Mouse (Mus musculus): ENCODE data around the gene Tsfm. TPM values are rescaled to one million over a fixed set of nuclear protein-coding genes. Genes with fewer than 3 reads are reported as not detected.
A peak's percentile ranks its signal among the peaks of the same experiment; 100 is the strongest.
"Not testable (repeated sequence)": the region's sequence is repeated elsewhere in the genome, so short reads cannot be mapped to it uniquely, and the experiment has no call there.

The Tsfm gene
- polyA plus RNA-seq (2015; fragmentation: Nextera tagmentation; extraction: Ambion mirVana) = 74.7 and 78.4 TPM in 2 replicates

GRCm38 (mm10) chr10:127030336-127031296, at the start of gene Tsfm:
TSS of gene Tsfm (minus strand) at chr10:127030840.
- 5% methylated on average over 56 of the region's 56 CpGs for WGBS
- H3K9me3 ChIP-seq (replicated peaks) = no peaks in the 10 kb centered on the region
- peaks cover 32% of the 10 kb centered on the region for H3K36me3 ChIP-seq (ENCODE audit: poor library complexity, severe bottlenecking)
- H3K27ac ChIP-seq = peak within 1 kb of the TSS; percentile 57
- H3K4me1 ChIP-seq = peaks cover 6% of the 10 kb centered on the region
- peak; percentile 91 for ATAC-seq
- peak within 1 kb of the TSS; percentile 92 for H3K4me3 ChIP-seq
- H3K9ac ChIP-seq = peak within 1 kb of the TSS; percentile 92
- peak within 1 kb of the TSS; percentile 91 for H3K4me2 ChIP-seq
- H3K27me3 ChIP-seq = no peaks in the 10 kb centered on the region

GRCm38 (mm10) chr10:127079665-127080391, 49.2 kb upstream of the Tsfm start:
- ATAC-seq = 0 out of 2 replicates have a peak, but pooled peaks have one; percentile 0
- Histone ChIP-seq H3K9me3 (replicated peaks) (no peaks in the 10 kb centered on the region), H3K9ac (peak overlapping the region; percentile 81), H3K27me3 (peaks cover 58% of the 10 kb centered on the region), H3K27ac (no peak overlapping the region; the same call in 1 of the 2 replicates), H3K4me3 (peak overlapping the region; percentile 67), H3K36me3 (ENCODE audit: poor library complexity, severe bottlenecking) (peaks cover 4% of the 10 kb centered on the region; the same call in 1 of the 2 replicates), H3K4me1 (peaks cover 46% of the 10 kb centered on the region), H3K4me2 (peak overlapping the region; percentile 99)
- 2% methylated on average over 69 of the region's 70 CpGs for WGBS

DNA sequence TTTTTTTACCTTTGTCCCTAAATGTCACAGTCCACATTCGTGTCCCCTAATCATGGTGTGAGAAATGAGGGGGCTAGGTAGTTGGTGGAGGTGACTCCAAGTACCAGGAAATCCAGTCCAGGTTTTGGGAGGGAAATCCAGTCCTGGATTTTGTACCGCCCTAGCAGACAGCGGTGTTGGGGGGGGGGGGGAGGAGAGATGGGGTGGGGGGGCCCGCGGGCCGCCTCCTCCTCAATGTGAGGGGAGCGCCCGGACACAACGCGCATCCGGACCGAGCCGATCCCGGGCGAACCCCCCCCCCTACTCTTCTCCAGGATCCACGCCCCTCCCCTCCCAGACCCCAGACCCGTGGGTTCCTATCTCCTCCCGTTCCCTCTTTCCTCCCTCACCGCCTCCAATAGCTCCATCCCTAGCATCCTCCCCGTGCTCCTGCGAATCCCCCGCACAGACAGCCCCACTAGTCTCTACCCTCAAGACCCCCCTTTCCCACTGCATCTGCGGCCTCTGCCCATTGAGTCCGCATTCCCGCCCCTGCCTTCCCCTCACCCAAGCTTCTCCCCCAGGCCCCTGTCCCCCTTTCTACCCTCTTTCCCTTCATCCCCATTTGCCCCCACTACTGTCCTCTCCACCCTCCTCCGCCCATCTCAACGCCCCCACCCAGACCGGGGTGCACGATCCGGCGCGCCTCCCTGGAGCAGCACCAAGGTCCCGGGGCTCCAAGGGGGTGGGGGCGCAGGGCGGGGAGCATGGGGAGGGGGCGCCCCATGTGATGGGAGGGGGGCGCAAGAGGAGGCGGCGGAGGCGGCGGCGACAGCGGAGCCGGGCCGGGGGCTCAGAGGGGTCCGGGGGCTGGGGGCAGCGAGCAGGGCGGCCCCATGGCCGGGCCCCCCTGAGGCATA, 48.3 kb upstream of the Tsfm start:
- Histone ChIP-seq H3K36me3 (ENCODE audit: poor library complexity, severe bottlenecking) (no peaks in the 10 kb centered on the region), H3K27ac (peak overlapping the region; percentile 78), H3K4me2 (peak overlapping the region; percentile 99), H3K4me3 (peak overlapping the region; percentile 67), H3K27me3 (peaks cover 54% of the 10 kb centered on the region), H3K9me3 (replicated peaks) (no peaks in the 10 kb centered on the region), H3K9ac (peak overlapping the region; percentile 81), H3K4me1 (peaks cover 46% of the 10 kb centered on the region)
- peak; percentile 73 for ATAC-seq
- WGBS = under 1% methylated on average over 38 of the region's 49 CpGs

GRCm38 (mm10) chr10:127078001-127078676, 47.5 kb upstream of the Tsfm start:
- peaks cover 49% of the 10 kb centered on the region for H3K27me3 ChIP-seq

DNA sequence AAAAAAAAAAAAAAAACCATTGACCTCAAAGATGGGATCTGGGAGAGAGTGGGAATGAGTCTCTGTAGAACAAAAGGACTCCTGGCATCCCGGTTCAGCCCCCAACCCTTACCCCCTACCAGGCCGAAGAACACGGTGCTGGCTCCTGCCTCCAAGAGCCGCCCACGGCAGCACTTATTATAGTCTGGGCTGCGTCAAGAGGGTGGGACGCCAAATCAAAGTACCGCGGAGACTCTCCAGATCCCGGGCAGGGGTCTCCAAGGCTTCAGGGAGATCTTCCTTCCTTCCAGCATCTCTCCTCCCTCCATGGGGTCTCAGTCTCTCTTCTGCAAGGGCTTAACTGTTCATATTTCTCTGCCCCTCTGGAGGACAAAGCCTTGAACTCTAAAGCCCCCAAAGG, 46.9 kb upstream of the Tsfm start:
- peak overlapping the region; percentile 99 for H3K4me2 ChIP-seq
- no peaks in the 10 kb centered on the region for H3K36me3 ChIP-seq (ENCODE audit: poor library complexity, severe bottlenecking)
- no peaks in the 10 kb centered on the region for H3K9me3 ChIP-seq (replicated peaks)
- WGBS = 2% methylated on average over 10 of the region's 10 CpGs
- peak overlapping the region; percentile 67 for H3K4me3 ChIP-seq
- peak overlapping the region; percentile 55 for H3K9ac ChIP-seq
- peaks cover 43% of the 10 kb centered on the region for H3K27me3 ChIP-seq
- ATAC-seq = no peak
- peaks cover 42% of the 10 kb centered on the region for H3K4me1 ChIP-seq
- H3K27ac ChIP-seq = peak overlapping the region; percentile 59

More at GRCm38 (mm10) chr10:127078001-127078676, 47.5 kb upstream of the Tsfm start:
- no peaks in the 10 kb centered on the region for H3K36me3 ChIP-seq (ENCODE audit: poor library complexity, severe bottlenecking)
- peaks cover 46% of the 10 kb centered on the region for H3K4me1 ChIP-seq
- peak overlapping the region; percentile 99 for H3K4me2 ChIP-seq
- no peaks in the 10 kb centered on the region for H3K9me3 ChIP-seq (replicated peaks)
- H3K9ac ChIP-seq = peak overlapping the region; percentile 81
- peak overlapping the region; percentile 78 for H3K27ac ChIP-seq
- WGBS = under 1% methylated on average over 12 of the region's 12 CpGs
- H3K4me3 ChIP-seq = peak overlapping the region; percentile 67
- peak; percentile 54 for ATAC-seq

DNA sequence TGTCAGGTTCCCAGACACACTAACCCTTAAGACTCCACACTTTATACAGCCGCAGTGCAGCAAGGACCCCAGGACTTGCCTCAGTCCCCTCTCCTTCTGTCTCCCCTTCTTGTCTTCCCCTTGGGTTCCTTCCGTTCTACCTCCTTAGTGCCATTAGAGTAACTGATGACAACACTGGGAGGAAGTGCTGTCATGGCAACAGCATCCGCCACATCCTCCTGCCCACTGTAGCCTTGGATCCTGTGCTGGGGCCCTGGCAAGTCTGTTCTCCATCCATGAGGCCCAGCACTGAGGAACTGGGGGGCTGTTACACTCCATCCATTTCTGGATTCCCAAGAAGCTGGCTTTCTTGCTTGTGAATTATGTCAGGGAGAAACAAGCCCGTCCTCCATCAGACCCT, 45.4 kb upstream of the Tsfm start:
- no peak overlapping the region for H3K4me2 ChIP-seq
- H3K4me3 ChIP-seq = no peak overlapping the region
- H3K4me1 ChIP-seq = peaks cover 32% of the 10 kb centered on the region
- no peaks in the 10 kb centered on the region for H3K36me3 ChIP-seq (ENCODE audit: poor library complexity, severe bottlenecking)
- ATAC-seq = no peak
- H3K27me3 ChIP-seq = peaks cover 29% of the 10 kb centered on the region
- no peak overlapping the region for H3K27ac ChIP-seq
- no peak overlapping the region for H3K9ac ChIP-seq
- H3K9me3 ChIP-seq (replicated peaks) = no peaks in the 10 kb centered on the region
- WGBS = 55% methylated on average over 4 of the region's 4 CpGs

- 77% methylated on average over 8 of the region's 8 CpGs for WGBS
- no peak overlapping the region for H3K4me2 ChIP-seq
- ATAC-seq = no peak
Measured at GRCm38 (mm10) chr10:127075651-127076050, 45.0 kb upstream of the Tsfm start.

GRCm38 (mm10) chr10:127075080-127075479, 44.4 kb upstream of the Tsfm start, which contains the start of gene Agap2:
TSS of gene Agap2 (plus strand) at chr10:127075284.
- Histone ChIP-seq H3K4me3 (no peak within 1 kb of the TSS), H3K4me1 (peaks cover 27% of the 10 kb centered on the region), H3K9ac (no peak within 1 kb of the TSS), H3K27ac (no peak within 1 kb of the TSS), H3K4me2 (no peak within 1 kb of the TSS), H3K27me3 (peaks cover 19% of the 10 kb centered on the region), H3K36me3 (ENCODE audit: poor library complexity, severe bottlenecking) (no peaks in the 10 kb centered on the region), H3K9me3 (replicated peaks) (no peaks in the 10 kb centered on the region)
- 70% methylated on average over 9 of the region's 9 CpGs for WGBS
- no peak for ATAC-seq

More at GRCm38 (mm10) chr10:127075651-127076050, 45.0 kb upstream of the Tsfm start:
- H3K9ac ChIP-seq = no peak overlapping the region
- H3K27ac ChIP-seq = no peak overlapping the region
- no peaks in the 10 kb centered on the region for H3K9me3 ChIP-seq (replicated peaks)
- H3K4me1 ChIP-seq = peaks cover 32% of the 10 kb centered on the region
- H3K27me3 ChIP-seq = peaks cover 25% of the 10 kb centered on the region
- H3K4me3 ChIP-seq = no peak overlapping the region
- no peaks in the 10 kb centered on the region for H3K36me3 ChIP-seq (ENCODE audit: poor library complexity, severe bottlenecking)

GRCm38 (mm10) chr10:127073981-127074380, 43.3 kb upstream of the Tsfm start:
- ATAC-seq = no peak
- 95% methylated on average over 1 of the region's 1 CpGs for WGBS
- Histone ChIP-seq H3K4me1 (peaks cover 28% of the 10 kb centered on the region), H3K9ac (no peak overlapping the region), H3K4me2 (no peak overlapping the region), H3K36me3 (ENCODE audit: poor library complexity, severe bottlenecking) (no peaks in the 10 kb centered on the region), H3K4me3 (no peak overlapping the region), H3K27ac (no peak overlapping the region), H3K9me3 (replicated peaks) (no peaks in the 10 kb centered on the region), H3K27me3 (0 out of 2 replicates have a peak, but pooled peaks cover 10% of the 10 kb centered on the region)

DNA sequence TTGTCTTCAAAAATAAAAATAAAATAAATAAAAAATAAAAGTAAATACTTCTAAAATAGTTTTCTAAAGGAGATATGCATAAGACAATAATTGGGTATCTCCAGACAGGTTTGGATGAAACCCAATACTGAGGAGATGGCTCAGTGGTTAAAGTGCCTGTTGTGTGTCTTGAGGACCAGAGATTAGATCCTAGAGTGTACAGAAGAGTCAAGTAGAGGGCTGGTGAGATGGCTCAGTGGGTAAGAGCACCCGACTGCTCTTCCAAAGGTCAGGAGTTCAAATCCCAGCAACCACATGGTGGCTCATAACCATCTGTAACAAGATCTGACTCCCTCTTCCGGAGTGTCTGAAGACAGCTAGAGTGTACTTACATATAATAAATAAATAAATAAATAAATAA, 42.3 kb upstream of the Tsfm start:
- not testable (repeated sequence) for H3K9ac ChIP-seq; H3K36me3 ChIP-seq (ENCODE audit: poor library complexity, severe bottlenecking); H3K27ac ChIP-seq; H3K4me2 ChIP-seq; ATAC-seq; H3K4me3 ChIP-seq; H3K9me3 ChIP-seq (replicated peaks)
- 0 out of 2 replicates have a peak, but pooled peaks cover 10% of the 10 kb centered on the region for H3K27me3 ChIP-seq
- 88% methylated on average over 2 of the region's 2 CpGs for WGBS
- peaks cover 31% of the 10 kb centered on the region for H3K4me1 ChIP-seq

- H3K27me3 ChIP-seq; H3K9ac ChIP-seq; H3K27ac ChIP-seq; H3K9me3 ChIP-seq (replicated peaks); H3K4me2 ChIP-seq; H3K4me3 ChIP-seq; ATAC-seq: not testable (repeated sequence)
- peaks cover 25% of the 10 kb centered on the region for H3K4me1 ChIP-seq
- peaks cover 15% of the 10 kb centered on the region for H3K36me3 ChIP-seq (ENCODE audit: poor library complexity, severe bottlenecking)
- WGBS = 89% methylated on average over 4 of the region's 4 CpGs
Measured at GRCm38 (mm10) chr10:127072270-127072669, 41.6 kb upstream of the Tsfm start.
